Mouse (Mus musculus): Measurements from ENCODE around the gene Slc7a7.
A peak's percentile ranks its signal among the peaks of the same experiment; 100 is the strongest.
"Not testable (repeated sequence)": the region's sequence is repeated elsewhere in the genome, so short reads cannot be mapped to it uniquely, and the experiment has no call there.

Slc7a7 gene

GRCm38 (mm10) chr14:54370595-54370994 is 47.0 kb downstream of the Slc7a7 start:
- no peak for DNase-seq

GRCm38 (mm10) chr14:54369372-54369771 is 48.2 kb downstream of the Slc7a7 start:
- DNase-seq, result no peak

- DNase-seq, result no peak
These were observed 50.0 kb downstream of the Slc7a7 start for GRCm38 (mm10) chr14:54367429-54368060.

DNA sequence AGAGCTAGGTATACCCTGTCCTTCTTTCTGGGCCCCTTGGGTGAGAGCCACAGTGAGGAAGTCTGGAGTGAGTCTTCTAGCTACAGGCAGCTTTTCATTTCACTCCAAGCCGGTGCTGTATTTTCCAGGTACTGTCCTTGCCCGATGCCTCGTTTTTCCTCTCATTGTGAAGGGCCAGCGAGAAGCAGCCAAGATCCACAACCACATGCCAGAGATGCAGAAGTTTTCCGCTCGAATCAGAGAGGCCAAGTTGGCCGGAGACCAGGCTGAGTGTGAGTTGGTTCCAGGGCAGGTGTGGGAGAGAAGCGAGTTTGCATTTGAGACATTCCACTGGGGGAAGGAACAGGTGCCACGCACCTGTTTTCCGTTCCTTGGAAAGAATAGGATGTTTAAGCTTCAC is 51.0 kb downstream of the Slc7a7 start:
- DNase-seq, result no peak

GRCm38 (mm10) chr14:54365026-54365645 is 52.4 kb downstream of the Slc7a7 start:
- DNase-seq, result no peak

GRCm38 (mm10) chr14:54363156-54363555 is 54.4 kb downstream of the Slc7a7 start:
- no peak for DNase-seq

DNA sequence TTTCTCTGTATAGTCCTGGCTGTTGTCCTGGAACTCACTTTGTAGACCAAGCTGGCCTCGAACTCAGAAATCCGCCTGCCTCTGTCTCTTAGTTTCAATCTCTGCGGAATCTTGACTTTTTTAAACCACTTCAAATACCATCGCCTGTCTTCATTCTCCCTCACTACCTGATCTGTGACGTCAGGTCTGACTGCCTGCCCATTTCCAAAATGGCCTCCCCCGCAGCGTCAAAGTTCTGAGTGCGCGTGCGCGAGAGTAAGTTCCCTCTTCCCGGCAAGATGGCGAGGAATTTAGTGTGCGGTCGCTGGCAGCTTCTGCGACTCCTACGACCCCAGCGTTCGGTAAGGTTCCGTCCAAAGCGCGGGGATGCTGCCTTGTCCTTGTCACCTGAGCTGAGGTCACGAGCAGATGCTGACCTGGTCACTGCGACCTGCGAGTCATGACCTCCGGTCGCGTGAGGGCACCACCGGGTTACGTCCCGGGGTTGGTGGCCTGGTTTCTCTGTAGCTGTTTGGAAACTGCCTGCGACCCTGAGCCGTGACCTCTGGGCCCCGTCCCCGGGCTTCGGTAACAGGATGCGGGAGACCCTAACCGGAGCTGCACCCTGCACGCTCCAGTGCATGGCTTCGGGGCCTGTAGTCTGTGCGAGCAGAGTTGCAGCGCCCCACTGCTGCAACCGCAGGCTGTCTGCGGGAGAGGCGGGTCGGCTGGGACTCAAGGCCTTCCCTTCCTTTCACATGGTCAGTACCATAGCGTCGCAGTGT is 56.8 kb downstream of the Slc7a7 start, which contains the start of gene Oxa1l:
Gene Oxa1l (plus strand): TSS at position 258 of the 764 bp plus-strand sequence.
- DNase-seq, result peak; percentile 98

GRCm38 (mm10) chr14:54354406-54354805 is 63.2 kb downstream of the Slc7a7 start:
- DNase-seq, result no peak

DNA sequence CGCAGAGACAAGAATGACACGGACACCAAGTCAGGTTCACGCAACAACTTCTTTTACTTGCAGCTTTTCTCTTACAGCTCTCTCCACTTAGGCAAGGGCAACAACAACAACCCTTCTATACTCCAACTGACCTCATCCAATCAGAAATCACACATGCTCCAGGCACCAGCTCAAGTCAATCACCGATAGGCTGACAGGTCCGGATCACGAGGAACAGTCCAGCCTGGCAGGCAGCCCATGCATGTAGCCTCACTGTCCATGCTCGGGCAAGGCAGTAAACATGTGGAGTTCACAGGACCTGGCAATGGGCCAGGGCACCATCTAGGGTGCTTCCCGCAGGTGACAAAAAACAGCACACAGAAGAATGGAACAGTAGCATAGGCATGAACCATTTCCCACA is 65.3 kb downstream of the Slc7a7 start:
- DNase-seq, result no peak

- not testable (repeated sequence) for DNase-seq
These were observed 66.6 kb downstream of the Slc7a7 start for GRCm38 (mm10) chr14:54350773-54351541.

- not testable (repeated sequence) for DNase-seq
These were observed 75.8 kb downstream of the Slc7a7 start for GRCm38 (mm10) chr14:54341807-54342206.

DNA sequence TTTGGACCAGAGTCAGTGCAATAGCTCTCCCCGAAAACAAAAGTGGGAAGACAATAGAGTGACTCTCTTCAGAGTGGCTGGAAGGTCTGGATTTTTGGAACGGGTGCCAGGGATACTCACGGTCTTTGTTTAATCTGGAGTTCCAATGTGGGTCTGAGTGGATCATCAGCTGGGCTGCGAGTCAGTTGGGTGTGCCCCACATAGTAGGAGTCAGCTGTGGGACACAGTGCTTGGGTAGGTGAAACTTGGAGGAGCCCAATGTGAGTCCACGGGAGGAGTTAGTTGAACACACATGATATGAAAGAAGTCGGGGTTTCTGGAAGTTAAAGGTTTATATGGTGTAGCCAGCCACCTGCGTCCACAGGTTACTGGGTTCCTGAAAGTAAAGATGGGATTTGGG is 76.7 kb downstream of the Slc7a7 start:
- DNase-seq, result no peak

DNA sequence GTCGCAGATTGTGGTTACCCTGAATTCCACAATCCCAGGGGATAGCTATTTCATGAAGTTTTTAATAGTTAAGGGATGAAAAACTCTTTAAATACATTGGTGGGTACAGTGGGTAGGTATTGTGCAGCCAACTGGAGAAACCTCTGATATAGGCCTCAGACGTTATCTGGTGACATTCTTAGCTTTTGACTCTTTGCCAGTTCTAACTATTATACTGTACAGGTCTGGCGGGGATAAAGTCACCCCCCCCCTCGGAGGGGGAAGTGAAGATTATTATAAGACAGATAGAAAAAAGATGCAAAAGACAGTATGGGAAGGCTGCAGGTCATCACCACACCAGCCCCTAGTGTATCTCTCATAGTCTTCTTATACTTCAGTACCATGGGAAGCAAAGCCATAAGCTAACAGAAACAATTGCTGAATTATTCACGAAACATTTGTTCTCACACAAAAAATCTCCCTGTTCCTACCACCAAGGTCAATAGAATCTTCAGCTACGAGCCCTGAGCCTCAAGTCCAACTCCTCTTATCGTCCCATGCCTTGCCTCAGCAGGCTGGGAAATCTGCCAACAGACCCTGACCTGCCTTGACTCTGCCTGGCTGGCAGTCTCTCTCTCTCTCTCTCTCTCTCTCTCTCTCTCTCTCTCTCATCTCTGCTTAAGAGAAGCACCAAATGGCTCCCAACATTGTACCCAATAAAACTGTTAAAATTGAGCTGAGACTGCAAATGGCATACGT is 84.0 kb downstream of the Slc7a7 start:
- peak; percentile 14 for DNase-seq

DNA sequence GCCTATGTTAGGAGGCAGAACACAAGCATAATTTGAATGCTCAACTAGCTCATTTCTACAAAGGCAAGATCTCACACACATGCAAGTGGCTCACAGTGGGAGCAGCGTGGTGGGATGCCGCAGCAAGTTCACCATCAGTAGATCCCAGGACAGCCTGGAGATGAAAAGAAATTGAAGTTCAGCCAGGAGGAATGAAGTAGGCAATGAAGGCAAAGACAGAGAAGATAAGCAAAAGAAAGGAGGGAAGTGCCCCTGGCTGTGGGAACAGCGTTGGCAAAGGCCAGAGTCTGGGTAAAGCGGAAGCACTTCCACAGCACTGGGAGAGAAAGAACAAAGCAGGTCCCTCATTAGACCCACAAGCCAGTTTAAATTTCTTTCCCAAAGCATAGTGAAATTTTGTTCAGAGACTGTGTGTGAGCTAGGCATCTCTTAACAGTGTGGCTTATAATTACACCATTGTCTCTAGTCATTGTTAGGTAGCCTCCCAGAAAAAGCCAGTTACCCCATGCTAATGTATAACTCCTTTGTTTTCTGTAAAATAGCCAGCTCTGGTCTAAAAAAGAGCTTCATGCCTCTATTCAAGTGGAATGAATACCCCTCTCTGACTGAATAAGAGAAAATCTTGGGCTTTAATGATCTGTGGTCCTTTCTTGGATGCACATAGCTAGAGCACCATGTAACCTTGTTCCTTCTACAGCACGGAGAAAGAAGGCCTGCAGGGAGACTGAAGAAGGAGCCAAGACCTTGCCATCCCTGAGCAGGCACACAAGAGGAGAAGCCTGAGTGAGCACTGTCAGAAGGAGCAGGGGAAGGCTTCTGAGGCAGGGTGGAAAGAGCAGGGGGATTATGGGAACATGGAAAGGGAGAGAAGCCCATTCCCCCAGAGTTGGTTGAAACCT is 85.2 kb downstream of the Slc7a7 start:
- DNase-seq, result no peak

DNA sequence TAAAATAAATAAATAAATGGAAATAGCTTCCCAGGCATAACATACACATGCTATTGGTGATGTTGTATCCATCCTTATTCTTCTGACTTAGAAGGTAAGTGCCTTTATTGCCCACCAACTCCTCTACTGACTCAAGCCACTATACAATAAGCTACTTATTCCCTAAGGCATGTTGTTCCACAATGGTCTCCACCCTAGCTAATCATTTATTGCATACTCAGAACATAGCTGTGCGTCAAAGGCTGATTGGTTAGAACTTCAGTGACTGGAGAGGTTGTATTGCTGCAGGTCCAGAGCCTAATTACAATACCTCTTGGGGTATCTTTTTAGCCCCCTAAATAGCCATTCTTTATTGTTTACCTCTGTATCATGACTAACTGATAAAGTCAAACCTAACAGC is 86.4 kb downstream of the Slc7a7 start:
- DNase-seq, result no peak

- DNase-seq, result no peak
These were observed 88.4 kb downstream of the Slc7a7 start for GRCm38 (mm10) chr14:54329201-54329600.

- no peak for DNase-seq
These were observed 89.0 kb downstream of the Slc7a7 start for GRCm38 (mm10) chr14:54328548-54328947.

GRCm38 (mm10) chr14:54324486-54324885 is 93.1 kb downstream of the Slc7a7 start:
- no peak for DNase-seq

DNA sequence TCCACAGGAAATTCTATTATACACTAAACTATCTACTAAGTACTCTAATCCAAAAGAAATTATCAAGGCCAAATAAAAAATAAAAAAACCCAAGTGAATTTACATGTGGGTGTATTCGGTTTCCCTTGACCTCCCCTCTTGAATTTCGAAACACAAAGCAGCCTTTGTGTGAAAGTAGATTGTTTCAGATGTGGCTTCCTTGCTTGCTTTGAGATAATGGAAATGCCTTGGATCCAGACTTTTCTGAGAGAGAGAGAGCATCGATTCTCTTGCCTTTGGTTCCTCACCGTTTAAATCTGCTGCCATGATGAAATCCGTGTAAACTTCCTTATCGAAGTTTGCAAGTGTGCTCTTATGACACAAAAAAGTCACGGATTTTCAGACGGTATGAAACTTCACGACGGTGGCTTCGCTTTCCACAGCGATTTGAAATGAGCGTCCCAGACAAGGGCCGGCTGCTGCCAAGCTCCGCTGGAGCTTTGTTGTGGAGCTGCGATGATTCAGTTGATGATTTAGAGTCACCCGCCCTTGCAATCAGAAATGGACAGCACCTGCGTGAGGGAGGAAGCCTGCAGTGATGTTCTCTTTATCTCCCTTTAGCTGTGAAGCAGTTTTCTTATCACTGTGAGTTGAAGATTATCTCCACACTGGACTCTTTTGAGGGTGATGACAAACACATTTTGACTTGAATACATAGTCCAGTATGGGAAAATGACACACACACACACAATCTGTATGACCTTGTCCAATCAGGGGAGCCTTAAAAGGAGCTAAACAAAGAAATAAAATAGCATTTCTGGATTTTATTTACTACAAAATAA is 95.8 kb downstream of the Slc7a7 start:
- no peak for DNase-seq
